Mouse (Mus musculus): ENCODE data around the gene Bco2.

Gene Bco2

GRCm38 (mm10) chr9:50554241-50555093, 514 bp downstream of the Bco2 start, which contains the start of gene Il18:
TSS of gene Il18 (plus strand) at chr9:50554827.
- peak; percentile 26 to 43 for DNase-seq

GRCm38 (mm10) chr9:50553547-50553946, 1.4 kb downstream of the Bco2 start:
- DNase-seq = no peak

GRCm38 (mm10) chr9:50552206-50552605, 2.8 kb downstream of the Bco2 start:
- no peak for DNase-seq

DNA sequence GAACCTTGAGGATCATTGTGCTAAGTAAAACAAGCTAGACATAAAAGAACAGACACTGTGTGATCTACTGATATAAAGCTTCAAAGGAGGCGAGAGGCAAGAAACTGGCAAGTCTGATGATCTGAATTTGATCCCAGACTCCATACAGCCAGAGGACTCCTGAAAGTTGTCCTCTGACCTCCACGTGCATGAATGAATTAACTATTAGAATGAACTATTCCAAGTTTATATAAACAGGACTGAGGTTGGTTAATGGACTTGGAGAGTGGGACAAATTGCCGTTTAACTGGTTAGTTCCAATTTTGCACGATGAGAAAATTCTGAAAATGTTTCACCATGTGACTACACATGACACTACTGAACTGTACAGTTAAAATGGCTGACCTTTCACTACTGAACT, 6.0 kb downstream of the Bco2 start:
- no peak for DNase-seq

GRCm38 (mm10) chr9:50547859-50548478, 7.0 kb downstream of the Bco2 start:
- DNase-seq = peak; percentile 33 to 48

DNA sequence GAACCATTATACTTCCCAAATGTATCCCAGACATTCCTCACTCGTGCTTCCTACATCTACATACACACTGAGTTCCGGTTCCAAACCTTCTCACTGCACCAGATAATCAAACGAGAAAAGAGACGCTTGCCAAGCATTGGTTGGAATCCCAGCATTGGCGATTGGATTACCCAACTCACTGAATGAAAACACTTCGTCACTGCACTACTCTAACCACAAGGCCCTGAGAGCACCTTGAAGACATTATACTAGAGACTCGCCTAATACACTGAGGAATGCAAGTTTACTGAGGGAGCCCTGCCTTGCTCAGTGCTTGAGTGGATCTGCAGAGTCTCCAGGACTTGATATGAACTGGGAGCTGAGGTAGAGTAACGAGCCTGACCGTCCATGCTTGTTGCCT, 12.6 kb downstream of the Bco2 start:
- DNase-seq = no peak

GRCm38 (mm10) chr9:50540170-50540569, 14.8 kb downstream of the Bco2 start:
- DNase-seq = no peak

DNA sequence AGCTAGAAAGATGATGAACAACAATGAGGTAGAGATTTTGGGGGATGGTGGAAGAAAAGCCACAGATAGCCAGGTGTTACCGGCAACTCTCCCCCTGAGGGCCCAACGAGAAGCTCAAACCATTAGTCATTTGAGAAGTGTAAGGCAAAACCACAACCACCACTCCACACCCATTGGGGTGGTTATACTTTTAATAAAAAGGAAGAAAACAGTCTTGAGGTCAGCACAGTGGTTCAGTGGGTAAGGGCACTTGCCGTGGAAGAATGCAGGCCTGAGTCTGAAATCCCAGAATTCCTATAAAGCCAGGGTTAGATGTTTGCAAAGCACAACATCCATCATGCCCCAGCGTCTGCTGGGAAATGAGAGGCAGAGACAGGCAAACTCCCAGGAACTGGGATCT, 17.7 kb downstream of the Bco2 start:
- no peak for DNase-seq

DNA sequence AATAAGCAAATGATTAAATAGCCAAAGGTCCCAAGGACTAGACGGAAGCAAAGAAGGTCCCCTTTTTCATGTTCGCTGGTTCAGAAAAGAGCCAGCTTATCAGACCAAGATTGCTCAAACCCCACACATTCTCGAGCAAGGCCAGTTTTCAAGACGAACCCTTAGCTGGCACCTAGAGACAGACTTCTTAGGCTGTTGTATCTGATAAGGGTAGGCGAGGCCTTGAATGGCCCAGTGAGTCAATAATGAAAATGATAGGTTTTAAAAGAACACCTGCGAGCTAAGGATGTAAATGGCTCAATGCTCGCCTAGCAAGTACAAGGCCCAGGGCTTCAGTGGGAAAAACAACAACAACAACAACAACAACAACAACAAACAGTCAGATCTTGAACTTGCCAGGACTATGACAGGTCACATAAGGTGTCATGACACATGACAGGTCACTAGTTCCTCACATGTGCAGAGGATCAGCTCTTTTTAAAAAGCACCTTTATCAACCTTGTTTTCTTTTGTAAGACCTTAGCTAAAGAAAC, 18.3 kb downstream of the Bco2 start:
- DNase-seq = no peak

DNA sequence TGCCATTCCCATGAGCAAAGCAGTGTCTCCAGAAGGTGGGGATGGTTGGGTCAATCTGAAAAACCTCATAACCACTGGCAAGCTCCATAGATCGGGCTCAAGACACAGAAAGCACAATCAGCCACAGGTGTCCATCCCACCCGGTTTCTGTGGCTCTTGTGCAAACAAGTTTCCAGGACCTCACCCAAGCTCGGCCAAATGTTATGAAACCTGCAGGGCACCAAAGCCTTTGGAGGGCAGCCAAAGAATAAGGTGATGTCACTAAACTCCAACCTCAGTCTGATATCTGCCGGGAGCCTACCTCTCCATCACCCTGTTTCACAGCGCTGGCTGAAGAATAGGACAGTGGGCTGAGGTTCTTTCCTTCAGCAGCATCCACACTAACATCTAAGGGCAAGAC, 19.1 kb downstream of the Bco2 start:
- DNase-seq = no peak

DNA sequence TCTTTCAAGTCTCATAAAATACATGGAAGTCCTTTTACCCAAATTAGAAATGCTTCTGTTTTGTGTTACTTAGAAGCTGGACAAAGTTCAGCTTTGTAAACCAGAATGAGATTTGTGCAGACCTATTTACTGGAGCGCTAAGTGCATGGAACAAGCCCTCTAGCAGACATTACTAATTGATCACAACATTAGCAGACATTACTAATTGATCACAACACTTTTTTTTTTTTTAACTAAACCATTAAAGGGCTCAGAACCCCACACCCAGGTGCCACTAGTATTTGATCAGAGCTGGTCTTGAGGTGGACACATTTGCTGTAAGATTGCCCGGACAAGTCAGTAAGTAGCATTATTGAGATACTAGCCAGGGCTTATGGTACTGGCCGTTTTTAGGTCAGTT, 21.2 kb downstream of the Bco2 start:
- no peak for DNase-seq

GRCm38 (mm10) chr9:50533328-50533727, 21.7 kb downstream of the Bco2 start:
- peak; percentile 55 to 70 for DNase-seq

GRCm38 (mm10) chr9:50530890-50531289, 24.1 kb downstream of the Bco2 start:
- DNase-seq = peak in 1 of 2 experiments; percentile 34

DNA sequence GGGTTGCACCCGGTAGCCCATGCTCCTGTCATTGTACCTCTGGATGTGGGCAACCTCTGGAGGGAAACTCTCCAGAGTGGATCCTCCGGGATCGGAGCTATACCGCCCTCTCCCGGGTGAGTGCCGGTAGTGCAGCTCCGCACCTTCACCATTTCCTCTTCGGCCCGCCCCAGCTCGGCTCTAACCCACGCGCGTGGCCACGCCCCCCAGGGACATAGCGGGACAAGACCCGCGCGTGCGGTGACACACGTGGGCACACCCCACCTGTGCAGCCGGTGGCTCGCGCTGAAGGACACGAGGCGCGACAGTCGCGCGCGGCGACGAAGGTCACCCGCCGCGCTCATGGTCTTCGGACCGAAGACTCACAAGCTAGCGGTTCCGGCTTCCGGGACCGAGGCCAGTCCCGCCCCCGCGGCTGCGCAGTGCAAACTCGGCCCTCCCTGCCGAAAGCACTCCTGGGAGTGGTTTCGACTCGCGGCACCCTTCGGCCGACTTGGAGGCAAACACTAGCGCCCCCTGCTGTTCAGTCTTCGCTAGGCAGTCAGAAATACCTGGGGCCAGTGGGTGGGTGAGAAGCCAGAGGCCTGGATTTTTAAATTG, 26.6 kb downstream of the Bco2 start, which contains the start of gene Pts:
TSS of gene Pts (minus strand) at position 432 of the 600 bp plus-strand sequence.
- DNase-seq = peak; percentile 96 to 97

GRCm38 (mm10) chr9:50527860-50528259, 27.1 kb downstream of the Bco2 start:
- no peak for DNase-seq

GRCm38 (mm10) chr9:50525585-50525984, 29.4 kb downstream of the Bco2 start:
- no peak for DNase-seq

GRCm38 (mm10) chr9:50524936-50525335, 30.0 kb downstream of the Bco2 start:
- no peak for DNase-seq

GRCm38 (mm10) chr9:50522574-50522973, 32.4 kb downstream of the Bco2 start:
- DNase-seq = no peak

DNA sequence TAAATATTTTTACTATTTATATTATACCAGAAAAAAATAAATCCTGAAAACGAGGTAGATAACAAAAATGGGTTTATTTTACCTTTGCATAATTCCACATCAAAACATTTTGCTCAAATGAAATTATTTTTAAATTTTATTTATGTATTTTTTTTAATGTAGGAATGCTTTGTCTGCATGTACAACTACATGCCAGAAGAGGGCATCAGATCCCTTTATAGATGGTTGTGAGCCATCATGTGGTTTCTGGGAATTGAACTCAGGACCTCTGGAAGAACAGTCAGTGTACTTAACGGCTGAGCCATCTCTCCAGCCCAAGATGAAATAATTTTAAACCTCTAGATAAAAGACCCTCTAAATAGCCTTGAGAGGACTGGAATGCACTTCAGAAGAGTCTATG, 33.4 kb downstream of the Bco2 start:
- no peak for DNase-seq

DNA sequence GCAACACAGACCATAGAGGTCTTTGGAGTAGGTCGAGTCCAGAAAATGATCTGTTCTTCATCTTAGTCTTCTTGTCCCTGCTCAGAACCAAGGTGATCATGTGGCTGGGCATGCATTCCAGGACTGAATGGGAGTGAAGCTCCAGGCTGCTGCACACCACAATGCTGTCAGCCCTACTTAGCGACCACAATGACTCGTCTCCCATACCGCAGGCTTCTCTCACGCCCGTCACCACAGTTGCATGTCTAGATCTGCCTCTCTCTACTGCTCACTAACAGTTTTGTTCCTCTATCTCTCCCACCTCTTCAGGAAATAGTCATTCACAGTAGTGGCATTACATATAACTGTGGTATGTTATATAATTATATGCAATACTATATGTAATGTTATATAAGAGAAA, 34.2 kb downstream of the Bco2 start:
- DNase-seq = no peak

DNA sequence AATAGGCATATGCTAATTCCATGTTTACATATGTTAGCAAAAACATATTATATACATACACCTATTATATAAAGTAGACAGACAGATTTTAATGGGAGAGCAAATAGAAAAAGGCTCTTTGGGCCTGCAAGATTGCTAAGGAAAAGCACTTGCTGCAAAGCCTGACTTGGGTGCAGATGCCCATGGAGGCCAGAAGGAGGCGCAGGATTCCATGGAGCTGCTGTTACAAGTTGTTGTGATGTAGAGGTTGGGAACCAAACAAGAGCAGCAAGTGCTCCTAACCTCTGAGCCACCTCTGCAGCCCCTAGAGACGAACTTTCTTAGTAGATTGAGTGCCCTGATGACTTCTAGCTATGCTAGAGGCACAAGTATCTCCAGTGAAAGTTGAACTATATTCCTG, 36.2 kb downstream of the Bco2 start:
- DNase-seq = peak in 1 of 2 experiments; percentile 22

GRCm38 (mm10) chr9:50515462-50515861, 39.5 kb downstream of the Bco2 start:
- no peak for DNase-seq

- no peak for DNase-seq
Observed at GRCm38 (mm10) chr9:50507570-50507969, 47.4 kb downstream of the Bco2 start.

DNA sequence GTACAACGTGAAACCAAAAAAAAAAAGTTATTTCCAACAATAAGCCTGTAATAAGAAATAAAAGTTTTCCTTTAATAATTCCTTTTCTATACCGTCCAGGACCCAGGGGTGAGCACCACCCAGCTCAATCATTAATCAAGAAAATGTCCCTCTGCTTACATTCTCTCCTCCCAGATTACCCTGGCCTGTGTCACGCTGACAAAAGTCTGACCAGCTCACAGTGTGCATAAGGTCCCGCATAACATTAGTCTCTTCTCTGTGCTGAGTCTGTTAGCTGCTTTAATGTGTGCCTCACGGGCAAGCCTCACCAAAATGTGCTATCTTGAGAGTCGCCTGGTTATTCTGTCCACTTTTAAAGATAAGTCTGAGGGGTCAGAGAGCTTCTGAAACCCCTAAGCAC, 49.6 kb downstream of the Bco2 start:
- no peak for DNase-seq

Data from thymus, postnatal 36 days (tissue).